Mouse (Mus musculus): ENCODE measurements around the gene Sf3a1.

The Sf3a1 gene

DNA sequence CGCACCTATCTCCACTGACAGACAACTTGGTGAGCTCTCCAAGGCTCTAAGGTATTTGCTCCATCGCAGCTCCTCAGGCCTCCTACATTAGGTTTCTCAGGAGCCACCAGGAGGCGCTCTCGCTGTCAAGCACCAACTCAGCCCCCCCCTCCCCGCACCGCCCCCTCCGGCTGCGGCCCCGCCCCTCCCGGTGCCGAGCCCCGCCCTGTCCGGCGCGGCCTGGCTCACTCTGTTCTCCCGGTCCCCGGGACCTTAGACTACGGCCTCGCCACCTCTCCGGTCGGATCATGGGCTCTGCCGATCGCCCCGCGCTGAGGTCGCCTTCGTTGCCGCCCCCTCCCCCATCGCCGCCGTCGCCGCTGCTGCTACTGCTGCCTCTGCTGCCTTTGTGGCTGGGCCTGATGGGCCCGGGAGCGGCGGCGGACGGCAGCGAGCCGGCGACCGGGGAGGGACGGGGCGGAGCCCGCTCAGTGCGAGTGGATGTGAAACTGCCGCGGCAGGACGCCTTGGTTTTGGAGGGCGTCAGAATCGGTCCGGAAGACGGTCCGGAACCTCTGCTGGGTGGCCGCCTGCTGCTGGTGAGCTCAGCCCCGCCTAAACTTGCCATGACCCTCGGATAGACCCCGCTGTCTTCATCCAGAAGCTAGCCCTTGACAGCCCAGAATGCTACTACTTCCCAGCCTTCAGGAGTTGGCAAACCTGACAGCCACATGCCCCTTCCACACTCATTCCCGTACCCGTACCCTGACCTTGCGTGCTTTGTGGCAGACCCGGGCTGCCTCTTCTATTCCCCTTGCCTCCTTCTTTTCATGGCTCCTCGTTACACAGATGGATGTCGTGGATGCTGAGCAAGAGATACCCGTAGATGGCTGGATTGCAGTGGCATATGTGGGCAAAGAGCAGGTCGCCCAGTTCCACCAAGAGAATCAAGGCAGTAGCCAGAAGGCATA, 24.9 kb upstream of the Sf3a1 start, which contains the start of gene Rnf215:
TSS of gene Rnf215 (plus strand) at position 217 of the 950 bp plus-strand sequence.
- peak; percentile 85 for DNase-seq (ENCODE audit: extremely low read depth, insufficient read length, low spot score)

DNA sequence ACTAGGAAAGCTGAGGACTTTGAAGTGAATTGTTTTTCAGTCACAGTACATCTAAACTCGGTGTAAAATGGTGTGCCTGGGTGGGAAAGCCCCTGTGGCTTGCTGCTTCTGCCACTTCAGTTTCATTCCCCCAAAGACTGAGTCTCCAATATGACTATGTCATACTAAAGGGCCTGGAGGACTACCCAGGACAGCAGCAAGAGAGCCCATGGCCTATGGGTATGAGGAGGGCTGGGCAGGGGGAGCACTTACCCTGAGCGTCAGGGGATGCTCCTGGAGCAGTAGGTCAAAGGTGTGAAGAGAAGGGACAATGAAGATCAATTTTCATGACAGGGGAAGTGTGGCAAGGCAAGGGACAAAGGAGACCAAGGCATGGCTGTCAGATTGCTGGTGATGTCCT, 21.2 kb upstream of the Sf3a1 start:
- no peak for DNase-seq (ENCODE audit: extremely low read depth, insufficient read length, low spot score)

DNA sequence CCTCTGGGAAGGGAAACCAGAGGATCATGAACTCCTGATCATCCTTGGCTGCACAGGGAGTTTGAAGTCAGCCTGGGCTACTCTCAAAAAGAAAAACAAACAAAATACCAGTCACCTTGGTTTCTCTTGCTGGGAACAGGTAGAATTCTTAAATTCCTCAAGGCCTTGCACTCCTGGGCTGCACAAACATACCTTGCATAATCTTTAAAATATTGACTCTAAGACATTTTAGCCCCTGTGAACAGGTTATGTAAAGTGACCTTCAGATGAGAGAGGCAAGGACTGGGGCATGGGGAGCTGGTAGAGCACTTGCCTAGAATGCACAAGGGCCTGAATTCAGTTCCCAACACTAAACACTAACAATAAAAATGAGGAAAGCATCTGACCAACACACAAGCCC, 18.6 kb upstream of the Sf3a1 start:
- no peak for DNase-seq (ENCODE audit: extremely low read depth, insufficient read length, low spot score)

DNA sequence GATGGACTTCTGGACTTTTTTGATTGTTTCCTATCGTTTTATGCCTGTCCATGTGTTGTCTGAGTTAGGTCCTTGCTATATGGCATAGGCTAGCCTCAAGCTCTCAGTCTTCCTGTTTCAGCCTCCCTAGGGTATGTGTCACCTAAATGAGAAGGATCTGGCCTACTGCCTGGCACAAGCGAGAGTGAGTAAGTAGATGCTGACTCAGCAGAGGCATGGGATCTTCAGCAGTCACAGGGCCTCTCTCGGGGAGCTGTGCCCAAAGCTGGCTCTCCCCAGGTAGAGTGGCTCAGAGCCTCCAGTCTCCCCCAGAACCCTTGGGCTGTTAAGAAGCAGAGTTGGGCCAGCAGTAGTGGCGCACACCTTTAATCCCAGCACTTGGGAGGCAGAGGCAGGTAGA, 17.8 kb upstream of the Sf3a1 start:
- peak; percentile 46 for DNase-seq (ENCODE audit: extremely low read depth, insufficient read length, low spot score)

DNA sequence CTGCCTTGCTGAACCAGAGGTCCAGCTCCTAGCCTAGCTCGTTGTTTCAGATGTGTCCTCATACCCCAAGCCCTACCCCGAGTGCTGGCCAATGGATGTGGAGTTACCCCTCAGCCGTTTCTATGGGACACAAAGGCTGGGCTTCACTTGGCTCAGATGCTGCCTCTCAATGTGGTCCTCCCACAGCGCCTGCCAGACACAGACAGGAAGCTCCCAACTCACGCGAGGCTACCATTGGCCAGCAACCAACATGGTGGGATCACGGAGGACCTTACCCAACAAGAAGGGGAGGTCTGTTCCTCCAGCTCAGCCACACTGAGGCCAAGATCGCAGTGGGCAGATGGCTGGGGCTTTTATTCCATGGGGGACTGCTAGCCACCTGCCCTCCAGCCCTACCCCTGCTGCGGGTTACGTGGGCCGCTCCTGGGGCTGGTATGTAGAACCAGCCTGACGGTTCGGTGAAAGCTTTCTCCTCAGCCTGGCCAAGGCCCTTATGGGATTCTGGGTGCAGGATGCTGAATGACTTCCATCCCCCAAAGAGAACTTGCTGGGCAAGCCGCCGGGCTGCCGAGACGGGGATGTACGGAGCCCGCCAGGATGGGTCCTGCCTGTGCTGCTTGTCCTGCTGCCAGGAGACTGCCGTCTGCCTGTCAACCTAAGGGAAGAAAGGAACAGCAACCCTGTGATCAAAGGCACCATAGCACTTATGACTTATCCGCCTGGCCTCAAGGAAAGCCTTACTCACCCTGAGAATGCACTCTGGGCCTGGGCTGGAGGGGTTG, 16.7 kb upstream of the Sf3a1 start:
- DNase-seq (ENCODE audit: extremely low read depth, insufficient read length, low spot score), result no peak

DNA sequence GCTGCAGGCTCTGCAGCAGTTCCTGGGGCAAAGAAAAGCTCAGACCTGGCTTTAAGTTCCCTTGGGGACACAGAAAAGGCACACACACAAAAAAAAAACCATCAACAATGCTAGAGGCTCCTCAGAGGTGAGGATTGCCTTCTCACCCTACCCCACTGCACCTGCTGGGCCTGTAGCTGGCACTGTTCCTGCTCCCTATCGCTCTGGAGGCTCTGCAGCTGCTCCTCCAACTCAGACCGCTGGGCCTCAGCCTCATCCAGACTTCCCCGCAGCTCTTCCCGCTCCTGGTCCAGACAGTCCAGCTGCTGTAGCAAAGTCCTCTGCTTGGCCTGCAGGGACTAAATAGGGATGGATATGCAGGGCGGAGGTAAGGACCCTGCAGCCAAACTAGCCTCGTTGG, 13.8 kb upstream of the Sf3a1 start:
- DNase-seq (ENCODE audit: extremely low read depth, insufficient read length, low spot score), result no peak

DNA sequence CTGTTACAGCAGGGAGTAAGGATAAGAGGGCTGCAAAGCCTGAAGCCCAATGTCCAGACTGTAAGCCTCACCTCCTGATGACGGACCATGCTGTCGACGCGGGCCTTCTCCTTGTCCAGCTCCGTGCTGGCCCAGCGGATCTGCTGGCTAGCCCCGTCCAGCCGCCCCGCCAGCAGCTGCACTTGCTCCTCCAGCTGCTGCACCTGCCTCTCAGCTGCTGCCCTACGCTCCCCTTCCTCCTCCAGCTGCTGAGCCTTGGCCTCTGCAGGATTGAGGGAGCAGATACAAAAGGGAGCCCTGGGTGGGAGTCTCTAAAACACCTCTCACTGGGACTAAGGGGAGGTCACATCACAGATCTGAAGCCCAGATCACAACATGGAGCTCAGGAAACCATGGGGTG, 13.1 kb upstream of the Sf3a1 start:
- DNase-seq (ENCODE audit: extremely low read depth, insufficient read length, low spot score), result no peak

DNA sequence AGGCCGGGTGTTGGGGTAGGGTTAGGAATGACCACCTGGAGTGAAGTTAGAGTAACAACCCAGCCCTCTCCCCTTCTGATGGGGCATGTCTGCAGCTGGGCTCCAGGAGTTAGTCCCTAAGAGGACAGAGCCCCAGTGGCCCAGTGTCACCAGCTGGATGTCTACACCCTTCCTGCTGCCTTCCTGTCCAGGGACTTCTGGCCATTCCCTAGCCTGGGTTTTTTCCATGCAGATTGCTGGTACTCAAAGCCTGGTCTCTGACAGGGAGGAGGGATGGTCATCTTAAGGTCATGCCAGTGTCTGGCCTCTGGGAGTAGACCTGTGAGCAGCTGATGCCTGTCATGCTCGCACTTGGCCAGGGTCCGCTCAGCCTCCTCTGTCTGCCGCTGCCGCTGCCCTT, 12.0 kb upstream of the Sf3a1 start:
- DNase-seq (ENCODE audit: extremely low read depth, insufficient read length, low spot score), result no peak

DNA sequence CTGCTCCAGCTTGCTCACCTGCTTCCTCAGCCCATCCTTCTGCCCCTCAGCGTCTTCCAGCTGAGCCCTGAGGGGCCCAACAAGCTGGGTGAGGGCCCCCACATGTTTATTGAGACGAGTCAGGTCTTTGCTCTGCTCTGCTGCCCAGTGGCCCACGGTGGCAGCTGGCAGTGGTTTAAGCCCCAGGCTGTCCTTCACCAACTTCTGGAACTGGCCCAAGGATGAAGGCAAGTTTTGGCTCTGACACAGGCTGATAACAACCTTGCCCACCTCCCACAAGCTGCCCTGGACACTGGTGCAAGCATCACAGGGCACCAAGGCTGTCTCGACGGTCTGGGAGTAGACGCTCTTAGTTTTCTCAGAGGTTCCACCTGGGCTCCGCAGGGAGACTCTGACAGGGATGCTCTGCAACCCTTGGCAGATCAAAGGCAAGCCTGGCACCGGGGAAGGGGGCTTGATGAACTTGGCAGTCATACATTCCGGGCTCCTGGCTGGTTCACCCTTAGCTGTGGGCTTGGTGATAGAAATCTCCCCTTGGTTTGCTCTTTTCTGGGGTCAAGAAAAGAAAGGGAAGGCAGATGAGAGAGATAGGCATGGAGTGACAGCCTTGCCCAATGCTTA, 11.5 kb upstream of the Sf3a1 start:
- no peak for DNase-seq (ENCODE audit: extremely low read depth, insufficient read length, low spot score)

DNA sequence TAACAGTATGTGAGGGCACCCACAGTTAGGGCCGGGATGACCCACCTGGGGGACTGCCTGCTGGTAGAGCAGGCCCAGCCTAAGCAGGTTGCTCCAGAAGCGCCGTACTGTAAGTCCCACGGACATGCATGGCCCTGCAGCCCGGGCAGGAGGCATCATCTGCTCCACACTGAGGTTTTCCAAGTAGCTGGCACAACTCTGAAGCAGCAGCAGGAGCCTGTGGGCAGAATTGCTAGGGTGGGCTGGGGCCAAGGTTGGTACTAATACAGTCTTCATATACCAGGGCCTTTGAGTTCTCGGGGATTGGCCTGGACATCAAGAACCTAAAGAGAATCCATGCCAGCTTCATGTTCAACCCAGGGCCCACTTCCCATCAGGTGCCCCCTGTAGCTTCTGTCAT, 10.3 kb upstream of the Sf3a1 start:
- DNase-seq (ENCODE audit: extremely low read depth, insufficient read length, low spot score), result no peak

DNA sequence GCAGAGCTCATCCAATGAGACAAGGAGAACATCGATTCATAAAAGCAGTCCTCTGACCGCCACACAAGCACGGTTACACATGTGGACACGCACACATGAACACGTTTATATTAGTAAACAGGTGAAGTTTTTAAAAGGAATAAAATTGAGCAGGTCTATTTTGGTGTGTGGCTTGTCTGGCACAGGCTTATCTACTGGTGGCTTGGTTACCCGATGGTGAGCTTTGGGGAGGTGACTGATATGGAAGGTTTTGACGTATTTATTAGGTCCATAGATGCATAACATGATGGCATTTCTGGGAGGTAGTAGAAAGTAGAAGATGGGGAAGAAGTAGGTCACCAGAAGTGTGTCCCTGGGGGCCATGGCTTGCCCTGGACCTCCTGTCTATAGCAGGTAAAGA, 6.5 kb upstream of the Sf3a1 start:
- DNase-seq (ENCODE audit: extremely low read depth, insufficient read length, low spot score), result no peak

DNA sequence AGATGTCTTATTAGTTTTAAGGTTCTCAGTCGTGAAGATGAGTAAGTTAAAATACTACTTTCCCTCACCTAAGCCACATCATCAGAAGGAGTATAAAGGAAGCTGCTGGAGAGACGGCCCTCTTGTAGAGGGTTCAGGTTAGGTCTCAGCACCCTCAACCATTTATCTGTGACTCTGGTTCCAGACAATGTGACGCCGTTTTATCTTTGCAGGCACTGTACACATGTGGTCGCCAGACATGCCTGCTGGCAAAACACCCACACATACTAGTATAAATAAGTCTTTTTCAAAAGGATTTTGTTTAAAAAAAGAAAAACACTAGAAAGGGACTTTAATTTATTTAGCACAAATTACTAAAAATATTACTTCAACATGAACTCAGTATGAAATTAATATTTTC, 4.5 kb upstream of the Sf3a1 start:
- DNase-seq (ENCODE audit: extremely low read depth, insufficient read length, low spot score), result no peak

DNA sequence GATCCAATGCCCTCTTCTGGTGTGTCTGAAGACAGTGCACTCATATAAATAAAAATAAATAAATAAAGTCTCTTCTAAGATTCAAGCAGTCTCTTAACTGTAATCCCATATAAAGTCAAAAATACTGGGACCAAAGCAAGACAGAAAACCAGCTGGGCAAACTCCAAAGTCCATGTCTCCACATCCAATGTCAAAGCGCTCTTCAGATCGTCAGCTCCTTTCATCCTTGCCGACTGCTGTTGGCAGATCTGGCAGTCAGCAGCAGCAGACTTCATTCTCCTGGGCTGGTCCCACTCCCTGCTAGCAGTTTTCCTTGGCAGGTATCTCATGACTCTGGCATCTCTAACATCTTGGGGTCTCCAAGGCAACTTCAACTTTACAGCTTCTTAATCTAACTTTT, 1.5 kb upstream of the Sf3a1 start:
- DNase-seq (ENCODE audit: extremely low read depth, insufficient read length, low spot score), result no peak

DNA sequence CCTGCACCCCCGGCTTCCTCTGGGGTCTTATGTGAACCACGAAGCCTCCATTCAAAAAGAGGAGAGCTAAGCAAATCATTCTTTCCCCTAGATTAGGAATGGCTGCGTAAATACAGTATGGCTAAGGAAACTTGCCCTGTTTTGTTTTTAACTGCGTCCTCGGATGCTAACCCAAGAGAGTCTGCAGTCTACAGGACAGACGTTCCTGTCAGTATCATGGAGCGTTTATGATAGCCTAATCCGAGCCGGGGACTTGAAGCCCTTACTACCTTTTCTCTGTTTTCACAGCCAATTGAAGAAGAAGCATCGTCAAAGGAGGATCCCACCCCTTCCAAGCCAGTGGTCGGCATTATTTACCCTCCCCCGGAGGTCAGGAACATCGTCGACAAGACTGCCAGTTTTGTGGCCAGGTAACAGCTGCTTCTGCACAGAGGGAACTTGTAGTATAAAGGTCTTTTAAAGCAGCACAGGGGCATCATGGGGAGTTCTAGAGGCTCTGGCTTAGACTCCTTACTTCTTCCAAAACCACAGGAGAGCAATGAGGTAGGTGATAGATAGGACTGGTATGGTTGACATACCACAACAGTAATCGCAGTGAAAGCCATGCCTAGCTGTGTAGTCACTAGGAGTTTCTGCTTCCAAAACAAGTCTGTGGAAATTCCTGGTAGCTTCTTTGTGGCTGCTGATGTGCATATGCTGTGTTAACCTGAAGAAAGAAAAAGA, 769 bp downstream of the Sf3a1 start:
- no peak for DNase-seq (ENCODE audit: extremely low read depth, insufficient read length, low spot score)

DNA sequence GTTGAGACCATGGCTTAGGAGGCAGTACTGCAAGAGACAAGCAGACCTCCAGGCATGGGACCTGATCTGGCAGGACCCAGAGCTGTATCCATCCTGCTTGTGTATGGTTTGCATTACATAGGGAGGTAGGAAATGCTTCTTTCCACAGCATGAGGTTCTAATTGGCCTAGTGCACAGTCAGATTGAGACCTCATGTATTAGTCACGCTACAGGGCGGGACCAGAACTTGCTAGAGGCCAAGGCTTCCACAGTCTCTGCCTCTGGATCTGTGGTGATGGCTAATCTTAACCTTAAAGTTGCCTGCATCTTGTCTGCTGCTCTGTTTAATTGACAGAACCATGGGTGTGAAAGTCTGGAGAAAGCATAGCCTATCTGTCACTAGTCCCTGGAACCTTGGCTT, 4.6 kb downstream of the Sf3a1 start:
- no peak for DNase-seq (ENCODE audit: extremely low read depth, insufficient read length, low spot score)

DNA sequence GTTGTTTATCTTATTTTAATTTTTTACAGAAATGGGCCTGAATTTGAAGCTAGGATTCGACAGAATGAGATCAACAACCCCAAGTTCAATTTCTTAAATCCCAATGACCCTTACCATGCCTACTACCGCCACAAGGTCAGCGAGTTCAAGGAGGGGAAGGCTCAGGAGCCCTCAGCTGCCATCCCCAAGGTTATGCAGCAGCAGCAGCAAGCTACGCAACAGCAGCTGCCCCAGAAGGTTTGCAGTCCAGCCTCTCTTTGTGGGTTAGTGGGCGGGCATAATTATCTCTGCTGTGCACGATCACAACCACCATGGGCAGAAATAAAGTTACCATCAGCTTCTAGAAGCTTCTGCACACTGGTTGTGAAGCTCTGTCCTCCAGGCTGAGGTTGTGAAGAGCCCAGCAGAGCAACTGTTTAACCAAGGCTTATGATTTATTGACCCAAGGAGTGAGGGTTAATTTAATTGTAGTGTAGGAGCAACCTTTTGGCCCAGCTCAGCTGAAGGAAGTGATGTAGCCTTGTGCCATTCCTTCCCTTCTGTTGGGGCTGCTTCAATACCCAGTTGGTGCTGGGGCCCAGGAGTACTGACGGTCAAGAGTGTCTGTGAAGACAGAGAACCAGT, 6.4 kb downstream of the Sf3a1 start:
- DNase-seq (ENCODE audit: extremely low read depth, insufficient read length, low spot score), result no peak

DNA sequence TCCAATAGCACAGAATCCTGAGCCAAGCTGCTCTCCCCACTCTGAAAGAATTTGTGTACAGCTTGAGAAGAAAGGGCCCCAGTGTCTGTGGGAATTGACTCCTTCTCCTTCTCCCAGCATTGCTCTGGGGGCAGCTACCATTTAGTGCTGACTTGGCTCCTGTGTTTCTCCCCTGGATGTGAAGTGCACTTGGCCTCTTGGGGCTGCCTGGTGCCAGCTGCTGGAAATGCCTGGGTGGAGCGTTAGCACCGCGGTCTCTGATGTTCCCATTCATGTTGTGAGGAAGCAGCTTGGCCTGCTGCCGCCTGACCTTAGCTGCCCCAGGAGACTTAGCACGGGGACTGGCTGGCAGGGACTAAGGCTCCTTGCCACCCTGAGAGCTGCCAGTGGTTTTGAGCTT, 14.4 kb downstream of the Sf3a1 start:
- no peak for DNase-seq (ENCODE audit: extremely low read depth, insufficient read length, low spot score)

DNA sequence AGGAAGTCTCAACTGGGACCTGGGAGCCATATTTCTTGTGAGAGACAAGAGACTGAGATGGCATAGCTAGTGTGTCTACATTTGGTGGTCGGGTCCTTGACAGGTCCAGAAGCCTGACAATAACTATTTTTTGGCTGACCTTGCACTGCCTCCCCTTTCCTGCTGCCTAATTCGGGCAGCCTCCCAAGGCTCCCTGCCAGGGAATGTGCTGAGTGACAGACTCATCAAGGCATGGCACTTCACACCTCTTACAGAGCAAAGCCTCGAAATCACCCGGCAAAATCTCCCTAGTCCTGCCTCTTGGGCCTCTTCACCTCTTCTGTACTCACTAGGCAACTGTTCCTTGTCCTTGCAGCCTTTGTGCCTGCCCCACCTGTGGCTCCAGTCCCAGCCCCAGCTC, 17.6 kb downstream of the Sf3a1 start:
- DNase-seq (ENCODE audit: extremely low read depth, insufficient read length, low spot score), result no peak

DNA sequence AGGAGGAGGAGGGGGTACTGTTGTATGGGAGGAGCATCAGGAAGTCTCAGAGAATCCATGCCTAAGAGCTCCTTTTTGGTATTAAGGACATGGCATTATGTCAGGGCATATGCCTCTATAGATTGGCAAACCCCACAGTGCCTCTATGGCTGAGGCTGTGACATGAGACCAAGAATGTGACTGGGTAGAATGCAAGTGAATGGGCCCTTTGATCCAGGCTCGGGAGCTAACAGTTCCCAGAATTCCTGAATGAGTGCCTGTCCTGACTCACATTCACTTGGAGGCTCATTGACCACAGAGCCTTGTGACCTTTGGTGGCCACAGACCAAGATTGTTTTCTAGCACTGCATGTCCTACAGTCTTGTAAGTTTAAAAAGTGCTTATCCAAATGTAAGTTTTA, 21.9 kb downstream of the Sf3a1 start:
- peak; percentile 63 for DNase-seq (ENCODE audit: extremely low read depth, insufficient read length, low spot score)

DNA sequence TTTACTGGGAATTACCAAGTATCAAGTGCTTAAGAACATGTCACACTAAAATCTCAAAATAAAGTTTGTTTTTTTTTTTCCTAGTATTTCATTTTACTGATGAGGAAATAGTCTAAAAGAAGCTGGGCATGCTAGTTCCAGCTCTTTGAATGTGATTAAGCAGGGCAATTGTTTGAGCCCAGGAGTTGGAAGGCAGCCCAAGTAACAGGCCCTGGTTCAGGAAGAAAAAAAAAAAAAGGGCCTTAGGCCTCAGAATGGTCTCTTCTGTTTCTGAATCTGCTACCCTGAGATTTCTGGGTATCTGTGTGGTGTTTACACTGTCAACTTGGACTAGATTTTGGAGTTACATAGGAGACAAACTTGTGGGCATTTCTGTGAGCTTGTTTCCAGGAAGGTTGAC, 23.4 kb downstream of the Sf3a1 start:
- DNase-seq (ENCODE audit: extremely low read depth, insufficient read length, low spot score), result no peak
